Mouse (Mus musculus) neural tube, embryonic 14.5 days (tissue): ENCODE measurements around the gene Atp6v1g2. TPM values are rescaled to one million over a fixed set of nuclear protein-coding genes. Genes with fewer than 3 reads are reported as not detected.

ENCODE experiments used
- ATAC-seq: fragments of 200-750 bp; cut with Nextera tagmentation; 2 replicates; pipeline ENCODE4 v1.8.0; 2017; ENCODE audit warnings: low read depth, mild to moderate bottlenecking, moderate TSS enrichment, moderate library complexity
- H3K27ac ChIP-seq: fragments of 300-500 bp; sonication (generic); 2 replicates; pipeline ENCODE4 v1.5.1; 2014; ENCODE audit warnings: low read depth, mild to moderate bottlenecking, control low read depth, low read length, moderate library complexity, mixed read lengths
- H3K27me3 ChIP-seq: fragments of 300-500 bp; sonication (generic); 2 replicates; pipeline ENCODE4 v1.6.1; 2014; ENCODE audit warnings: low read length; ENCODE audit not compliant: control insufficient read depth, insufficient read depth
- H3K36me3 ChIP-seq: fragments of 300-500 bp; sonication (generic); 2 replicates; pipeline ENCODE4 v1.6.1; 2014; ENCODE audit warnings: low read length, mixed read lengths; ENCODE audit not compliant: control insufficient read depth, insufficient read depth
- H3K4me1 ChIP-seq: fragments of 300-500 bp; sonication (generic); 2 replicates; pipeline ENCODE4 v1.6.1; 2014; ENCODE audit warnings: low read length; ENCODE audit not compliant: control insufficient read depth, insufficient read depth
- H3K4me2 ChIP-seq: fragments of 300-500 bp; sonication (generic); 2 replicates; pipeline ENCODE4 v1.6.1; 2014; ENCODE audit warnings: mild to moderate bottlenecking, low read depth, low read length, control low read depth
- H3K4me3 ChIP-seq: fragments of 300-500 bp; sonication (generic); 2 replicates; pipeline ENCODE4 v1.5.1; 2014; ENCODE audit warnings: low read depth, low read length, control low read depth, mixed read lengths
- H3K9ac ChIP-seq: fragments of 300-500 bp; sonication (generic); replicated peaks from 2 replicates; pipeline ENCODE4 v1.6.1; 2014; ENCODE audit warnings: low read depth, mild to moderate bottlenecking, control low read depth, low read length, mixed read lengths
- H3K9me3 ChIP-seq: fragments of 300-500 bp; sonication (generic); 2 replicates; pipeline ENCODE4 v1.6.1; 2016; ENCODE audit warnings: low read length; ENCODE audit not compliant: control insufficient read depth
- WGBS: fragments of 180-500 bp; shearing (Covaris S2); extraction: QIAGEN DNeasy Blood & Tissue Kit; methylation state at CpG from one replicate; pipeline ENCODE4 v1.1.7; 2014; 5-methylcytosine and 5-hydroxymethylcytosine counted together
- polyA plus RNA-seq: library from polyadenylated mRNA; unstranded; fragments of >200 nt; fragmentation: Nextera tagmentation; extraction: Ambion mirVana; gene quantifications from 2 replicates; pipeline ENCODE4 v1.2.1, GENCODE M21; 2014

Gene Atp6v1g2
- polyA plus RNA-seq, 1 experiment from 2014 or later: 154 TPM

DNA sequence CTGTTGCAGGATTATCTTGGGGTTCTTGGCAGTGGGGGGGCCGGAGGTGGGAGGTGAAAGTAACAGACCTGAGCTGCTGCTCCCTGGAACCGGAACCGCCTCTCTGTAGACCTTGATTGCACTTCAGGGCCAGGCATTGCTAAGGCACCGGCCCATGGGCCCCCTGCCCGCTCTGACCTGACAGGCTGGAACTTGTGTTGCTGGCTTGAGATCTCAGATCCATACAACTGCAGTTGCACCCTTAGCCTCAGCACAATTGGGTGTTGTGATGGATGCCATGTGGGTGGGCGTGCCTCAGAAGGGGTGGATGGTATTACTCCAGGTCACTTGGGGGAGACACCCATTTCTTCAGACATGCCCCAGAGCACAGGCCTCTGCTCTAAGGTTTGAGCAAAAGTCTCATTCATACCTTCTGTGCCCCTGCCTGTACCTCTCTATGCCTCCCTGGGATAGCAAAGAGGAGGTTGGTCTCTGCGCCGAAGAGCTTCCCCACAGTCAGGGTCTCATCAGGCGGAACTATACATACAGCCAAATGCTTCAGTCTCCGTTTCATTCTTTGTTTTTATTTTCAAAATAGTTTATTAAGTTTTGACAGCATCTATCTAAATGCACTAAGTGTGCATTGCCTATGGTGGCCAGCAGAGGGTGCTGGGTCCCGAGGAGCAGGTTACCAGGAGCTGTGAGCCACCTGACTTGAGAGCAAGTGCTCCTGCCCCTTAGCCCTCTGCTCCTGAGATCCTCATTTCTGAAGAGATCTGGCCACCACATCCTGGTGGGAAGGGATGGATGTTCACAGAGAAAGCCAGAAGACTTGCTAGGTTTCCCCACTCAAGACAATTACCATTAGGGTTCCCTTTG lies 21.0 kb downstream of the Atp6v1g2 start:
- Histone ChIP-seq H3K4me1 (no peaks in the 10 kb centered on the region), H3K4me3 (no peak overlapping the region), H3K4me2 (no peak overlapping the region), H3K27me3 (no peaks in the 10 kb centered on the region), H3K9ac (no peak overlapping the region), H3K27ac (no peak overlapping the region), H3K9me3 (no peaks in the 10 kb centered on the region), H3K36me3 (peaks cover 46% of the 10 kb centered on the region)
- 55% methylated on average over 11 of the region's 11 CpGs for WGBS
- ATAC-seq: peak; percentile 22; the same call in 1 of the 2 replicates

DNA sequence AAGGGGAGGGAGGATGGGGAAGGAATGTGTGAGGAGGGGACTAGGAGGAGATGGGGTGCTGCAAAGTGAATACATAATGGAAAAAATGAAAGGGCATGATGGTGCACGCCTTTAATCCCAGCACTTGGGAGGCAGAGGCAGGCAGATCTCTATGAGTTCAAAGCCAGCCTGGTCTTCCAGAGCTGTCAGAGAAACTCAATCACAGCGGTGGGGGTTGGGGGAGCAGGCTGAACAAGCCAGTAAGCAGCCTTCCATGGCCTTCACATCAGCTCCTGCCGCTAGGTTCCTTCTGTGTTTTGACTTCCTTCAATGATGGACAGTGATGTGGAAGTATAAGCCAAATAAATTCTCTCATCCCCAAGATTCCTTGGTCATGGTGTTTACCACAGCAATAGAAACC lies 21.8 kb downstream of the Atp6v1g2 start:
- Histone ChIP-seq H3K36me3 (peaks cover 38% of the 10 kb centered on the region), H3K4me3 (no peak overlapping the region), H3K4me1 (no peaks in the 10 kb centered on the region), H3K27ac (no peak overlapping the region), H3K9ac (no peak overlapping the region), H3K4me2 (no peak overlapping the region), H3K27me3 (no peaks in the 10 kb centered on the region), H3K9me3 (no peaks in the 10 kb centered on the region)
- WGBS: 75% methylated on average over 3 of the region's 3 CpGs
- no peak for ATAC-seq

DNA sequence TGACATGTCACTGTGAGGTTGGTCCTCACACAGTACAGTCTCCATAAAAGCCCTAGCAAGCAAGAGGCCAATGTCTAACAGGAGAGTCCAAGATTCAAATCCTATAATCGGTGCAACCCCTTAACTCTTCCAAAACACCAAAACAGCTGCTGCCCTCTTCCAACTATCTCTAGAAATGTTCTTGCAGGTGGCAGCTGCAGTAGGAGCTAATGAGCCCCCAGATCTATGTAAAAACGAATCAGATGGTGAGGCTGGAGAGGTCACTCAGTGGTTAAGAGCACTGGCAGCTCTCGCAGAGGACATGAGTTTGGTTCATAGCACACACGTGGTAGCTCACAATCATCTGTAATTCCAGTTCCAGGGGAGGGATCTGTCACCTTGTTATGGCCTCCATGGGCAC lies 22.2 kb downstream of the Atp6v1g2 start:
- Histone ChIP-seq H3K36me3 (peaks cover 34% of the 10 kb centered on the region), H3K4me1 (no peaks in the 10 kb centered on the region), H3K4me2 (no peak overlapping the region), H3K4me3 (no peak overlapping the region), H3K9me3 (no peaks in the 10 kb centered on the region), H3K27me3 (no peaks in the 10 kb centered on the region), H3K27ac (no peak overlapping the region), H3K9ac (no peak overlapping the region)
- no peak for ATAC-seq
- WGBS: 60% methylated on average over 4 of the region's 4 CpGs

DNA sequence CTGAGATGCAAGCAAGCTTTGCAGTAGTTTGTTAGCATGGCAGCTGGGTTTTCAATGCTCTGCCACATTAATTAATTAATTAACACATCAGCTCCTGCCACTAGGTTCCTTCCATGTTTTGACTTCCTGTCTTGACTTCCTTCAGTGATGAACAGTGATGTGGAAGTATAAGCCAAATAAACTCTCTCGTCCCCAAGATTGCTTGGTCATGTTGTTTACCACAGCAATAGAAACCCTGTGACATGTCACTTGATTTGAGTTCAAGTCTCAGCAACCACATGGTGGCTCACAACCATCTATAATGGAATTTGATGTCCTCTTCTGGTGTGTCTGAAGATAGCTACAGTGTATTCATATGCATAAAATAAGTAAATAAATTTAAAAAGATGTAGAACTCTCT lies 23.9 kb downstream of the Atp6v1g2 start:
- Histone ChIP-seq H3K4me3 (no peak overlapping the region), H3K27me3 (no peaks in the 10 kb centered on the region), H3K27ac (no peak overlapping the region), H3K9me3 (no peaks in the 10 kb centered on the region), H3K9ac (no peak overlapping the region), H3K4me1 (no peaks in the 10 kb centered on the region), H3K36me3 (peaks cover 19% of the 10 kb centered on the region), H3K4me2 (no peak overlapping the region)
- WGBS: 86% methylated on average over 1 of the region's 1 CpGs
- no peak for ATAC-seq

DNA sequence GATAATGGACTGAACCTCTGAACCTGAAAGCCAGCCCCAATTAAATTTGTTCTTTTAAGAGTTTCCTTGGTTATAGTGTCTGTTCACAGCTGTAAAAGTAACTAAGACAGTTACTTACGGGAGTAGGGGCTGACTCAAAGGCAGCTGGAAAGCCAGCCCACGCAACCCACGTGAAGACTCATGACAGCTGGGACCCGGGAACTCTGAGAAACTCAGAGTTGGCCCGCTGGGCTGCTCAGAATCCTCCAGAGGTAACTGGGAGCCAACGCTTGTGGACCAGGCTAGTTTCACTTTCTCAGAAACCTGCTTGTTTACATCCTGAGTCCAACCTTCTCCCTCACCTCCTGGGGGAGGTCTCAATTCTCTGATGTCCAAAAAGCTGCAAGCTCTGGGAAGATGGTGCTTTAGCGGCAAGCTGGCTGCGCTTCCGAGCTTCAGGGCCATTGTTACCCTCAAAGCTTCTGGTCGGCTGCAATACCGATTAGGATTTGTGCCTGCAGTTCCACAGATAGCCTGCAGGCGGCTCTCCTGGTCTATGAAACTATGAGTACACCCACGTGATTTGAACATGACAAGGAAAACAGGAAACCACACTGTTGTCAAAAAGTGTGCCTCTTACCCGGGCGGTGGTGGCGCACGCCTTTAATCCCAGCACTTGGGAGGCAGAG lies 24.5 kb downstream of the Atp6v1g2 start:
- H3K36me3 ChIP-seq: peaks cover 13% of the 10 kb centered on the region
- no peak for ATAC-seq
- H3K9ac ChIP-seq: no peak overlapping the region
- no peaks in the 10 kb centered on the region for H3K9me3 ChIP-seq
- peak overlapping the region; percentile 39; the same call in 1 of the 2 replicates for H3K4me2 ChIP-seq
- no peak overlapping the region for H3K27ac ChIP-seq
- H3K4me1 ChIP-seq: no peaks in the 10 kb centered on the region
- H3K4me3 ChIP-seq: no peak overlapping the region
- 8% methylated on average over 17 of the region's 17 CpGs for WGBS
- no peaks in the 10 kb centered on the region for H3K27me3 ChIP-seq

DNA sequence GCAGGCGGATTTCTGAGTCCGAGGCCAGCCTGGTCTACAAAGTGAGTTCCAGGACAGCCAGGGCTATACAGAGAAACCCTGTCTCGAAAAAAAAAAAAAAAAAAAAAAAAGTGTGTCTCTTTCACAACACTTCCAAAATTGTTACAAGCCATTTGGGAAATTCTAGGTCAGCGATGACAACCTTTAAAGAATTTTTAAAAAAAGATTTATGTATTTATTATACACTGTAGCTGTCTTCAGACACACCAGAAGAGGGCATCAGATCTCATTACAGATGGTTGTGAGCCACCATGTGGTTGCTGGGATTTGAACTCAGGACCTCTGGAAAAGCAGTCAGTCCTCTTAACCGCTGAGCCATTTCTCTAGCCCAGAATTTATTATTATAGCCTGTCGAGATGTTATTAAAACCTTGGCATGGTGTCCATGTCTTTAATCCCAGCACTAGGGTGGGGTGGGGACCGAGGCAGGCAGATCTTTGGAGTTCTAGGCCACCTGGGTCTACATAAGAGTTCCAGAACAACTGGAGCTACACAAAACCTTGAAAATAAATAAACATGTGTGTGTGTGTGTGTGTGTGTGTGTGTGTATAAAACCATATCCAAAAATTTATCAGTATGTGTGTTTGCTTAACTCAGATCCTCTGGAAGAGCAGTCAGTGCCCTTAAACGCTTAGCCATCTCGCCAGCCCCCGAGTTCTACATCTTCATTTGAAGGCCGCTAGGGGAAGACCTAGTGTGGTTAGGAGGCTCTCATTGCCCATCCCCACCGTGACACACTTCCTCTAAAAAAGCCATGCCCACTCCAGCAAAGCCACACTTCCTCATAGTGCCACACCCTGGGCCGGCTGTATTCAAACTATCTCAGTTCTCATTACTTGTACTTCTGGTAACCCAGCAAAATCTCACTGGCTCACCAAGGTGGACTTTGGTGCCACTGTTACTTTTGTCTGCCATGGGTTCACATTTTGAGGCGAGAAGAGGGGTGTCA lies 25.3 kb downstream of the Atp6v1g2 start:
- 64% methylated on average over 13 of the region's 14 CpGs for WGBS
- H3K9me3 ChIP-seq: no peaks in the 10 kb centered on the region
- no peak overlapping the region for H3K27ac ChIP-seq
- no peak for ATAC-seq
- no peak overlapping the region for H3K4me2 ChIP-seq
- no peaks in the 10 kb centered on the region for H3K27me3 ChIP-seq
- no peaks in the 10 kb centered on the region for H3K4me1 ChIP-seq
- no peak overlapping the region for H3K9ac ChIP-seq
- H3K4me3 ChIP-seq: no peak overlapping the region
- H3K36me3 ChIP-seq: peaks cover 5% of the 10 kb centered on the region

DNA sequence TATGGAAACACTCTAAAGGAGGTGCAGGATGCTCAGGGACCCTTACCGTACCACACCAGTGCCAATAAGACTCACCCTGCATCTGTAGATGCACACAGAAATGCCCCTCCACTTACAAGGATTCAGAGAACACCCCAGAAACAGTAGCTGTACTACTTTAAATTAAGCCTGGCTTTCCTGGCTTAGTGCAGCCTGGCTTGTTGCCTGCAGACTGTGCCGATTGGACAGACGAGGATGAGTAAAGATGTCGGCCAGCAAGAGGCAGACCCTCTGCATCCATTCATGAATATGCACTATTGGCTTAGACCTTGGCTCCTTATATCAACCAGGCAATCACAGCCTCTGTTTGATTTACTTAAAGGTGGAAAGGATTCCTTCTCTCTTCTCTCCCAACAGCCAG lies 26.2 kb downstream of the Atp6v1g2 start:
- H3K27ac ChIP-seq: no peak overlapping the region
- no peak for ATAC-seq
- no peaks in the 10 kb centered on the region for H3K36me3 ChIP-seq
- 77% methylated on average over 4 of the region's 4 CpGs for WGBS
- no peaks in the 10 kb centered on the region for H3K27me3 ChIP-seq
- no peaks in the 10 kb centered on the region for H3K4me1 ChIP-seq
- no peak overlapping the region for H3K4me2 ChIP-seq
- H3K9ac ChIP-seq: no peak overlapping the region
- H3K9me3 ChIP-seq: no peaks in the 10 kb centered on the region
- no peak overlapping the region for H3K4me3 ChIP-seq

DNA sequence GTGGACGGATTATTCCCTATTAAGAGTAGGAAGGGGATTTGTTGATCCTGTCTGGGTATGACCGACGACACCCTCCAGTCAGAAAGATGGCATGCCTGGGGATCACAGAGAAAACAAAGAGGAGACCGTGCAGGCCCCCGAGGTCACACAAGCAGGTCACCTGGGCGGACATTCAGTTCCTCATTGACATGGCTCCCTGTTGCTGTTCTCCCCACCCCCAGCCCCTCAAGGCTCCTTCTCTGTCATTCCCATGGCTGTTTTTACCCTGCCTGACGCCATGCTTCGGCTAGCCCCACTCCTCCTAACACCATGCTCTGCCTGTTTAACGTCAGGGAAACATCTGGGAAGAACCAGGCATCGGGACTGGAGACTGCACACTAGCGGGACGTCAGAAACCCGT lies 28.2 kb downstream of the Atp6v1g2 start:
- Histone ChIP-seq H3K27ac (no peak overlapping the region), H3K4me3 (no peak overlapping the region), H3K4me2 (no peak overlapping the region), H3K9me3 (no peaks in the 10 kb centered on the region), H3K27me3 (no peaks in the 10 kb centered on the region), H3K4me1 (no peaks in the 10 kb centered on the region), H3K9ac (no peak overlapping the region), H3K36me3 (no peaks in the 10 kb centered on the region)
- 80% methylated on average over 13 of the region's 13 CpGs for WGBS
- no peak for ATAC-seq
